Mouse (Mus musculus) C2C12 (cell line): ENCODE data around the gene Ralb.

Source experiments
- CEBPB ChIP-seq: IDR thresholded peaks from one replicate; pipeline ENCODE4 v1.6.1; 2011; ENCODE audit warnings: low read depth, mild to moderate bottlenecking, control low read depth, moderate library complexity
- CTCF ChIP-seq: IDR thresholded peaks from one replicate; pipeline ENCODE4 v1.5.1; 2011; ENCODE audit not compliant: control insufficient read depth, insufficient read depth, insufficient read length
- FOSL1 ChIP-seq: IDR thresholded peaks from one replicate; pipeline ENCODE4 v1.8.0; 2011; ENCODE audit warnings: mild to moderate bottlenecking, low read length; ENCODE audit not compliant: poor library complexity, insufficient read depth, severe bottlenecking
- MAX ChIP-seq: IDR thresholded peaks from one replicate; pipeline ENCODE4 v1.6.1; 2011; ENCODE audit warnings: mild to moderate bottlenecking, control low read depth
- MYOG ChIP-seq: IDR thresholded peaks from one replicate; pipeline ENCODE4 v1.6.1; 2011; ENCODE audit not compliant: control insufficient read depth, insufficient read length; ENCODE audit errors: extremely low read depth
- USF1 ChIP-seq: IDR thresholded peaks from one replicate; pipeline ENCODE4 v1.6.1; 2011; ENCODE audit warnings: low read depth, mild to moderate bottlenecking, control low read depth, moderate library complexity

- no peak for TF ChIP-seq CTCF
- TF ChIP-seq USF1 = no peak
- no peak for TF ChIP-seq FOSL1
- TF ChIP-seq MYOG = no peak
- TF ChIP-seq MAX = no peak
- TF ChIP-seq CEBPB = no peak
Observed at GRCm38 (mm10) chr1:119510409-119510808, 5.8 kb upstream of the Ralb start.
